Mouse (Mus musculus): ENCODE measurements around the gene Hoxa9. TPM values are rescaled to one million over a fixed set of nuclear protein-coding genes. Genes with fewer than 3 reads are reported as not detected.

Hoxa9 gene
- total and polyA plus RNA-seq, 2 experiments from 2014 or later, result not detected

DNA sequence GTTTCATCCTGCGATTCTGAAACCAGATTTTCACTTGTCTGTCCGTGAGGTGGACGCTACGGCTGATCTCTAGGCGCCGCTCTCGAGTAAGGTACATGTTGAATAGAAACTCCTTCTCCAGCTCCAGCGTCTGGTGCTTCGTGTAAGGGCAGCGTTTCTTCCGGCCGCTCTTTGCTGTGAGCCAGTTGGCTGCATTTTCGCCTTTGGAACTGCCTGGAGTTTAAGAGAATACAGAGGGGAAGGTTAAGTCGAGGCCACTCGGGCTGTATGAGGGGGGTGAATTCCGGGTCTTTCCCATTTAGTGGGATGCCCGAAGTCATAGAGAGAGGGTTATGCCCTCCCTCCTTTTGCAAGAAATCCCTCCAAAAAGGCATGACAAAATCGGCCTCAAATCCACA, 1.7 kb upstream of the Hoxa9 start:
- Histone ChIP-seq H3K4me1 (ENCODE audit: insufficient read depth, low read length) (no peaks in the 10 kb centered on the region), H3K27me3 (ENCODE audit: insufficient read depth, low read length) (peaks cover 93% of the 10 kb centered on the region), H3K4me3 (ENCODE audit: low read depth, low read length) (no peak overlapping the region), H3K36me3 (ENCODE audit: insufficient read depth, low read length) (no peaks in the 10 kb centered on the region), H3K9me3 (ENCODE audit: low read length) (no peaks in the 10 kb centered on the region), H3K4me2 (ENCODE audit: low read depth, low read length, poor library complexity, severe bottlenecking) (no peak overlapping the region), H3K9ac (replicated peaks; ENCODE audit: low read length, poor library complexity, severe bottlenecking) (no peak overlapping the region), H3K27ac (ENCODE audit: low read depth, low read length) (no peak overlapping the region)
- WGBS, result 2% methylated on average over 18 of the region's 18 CpGs
- TF ChIP-seq CTCF (IDR thresholded peaks at IDR 0.05), result no peak
- DNase-seq (ENCODE audit: low spot score) (no peak), ATAC-seq (ENCODE audit: low FRiP score) (no peak)

DNA sequence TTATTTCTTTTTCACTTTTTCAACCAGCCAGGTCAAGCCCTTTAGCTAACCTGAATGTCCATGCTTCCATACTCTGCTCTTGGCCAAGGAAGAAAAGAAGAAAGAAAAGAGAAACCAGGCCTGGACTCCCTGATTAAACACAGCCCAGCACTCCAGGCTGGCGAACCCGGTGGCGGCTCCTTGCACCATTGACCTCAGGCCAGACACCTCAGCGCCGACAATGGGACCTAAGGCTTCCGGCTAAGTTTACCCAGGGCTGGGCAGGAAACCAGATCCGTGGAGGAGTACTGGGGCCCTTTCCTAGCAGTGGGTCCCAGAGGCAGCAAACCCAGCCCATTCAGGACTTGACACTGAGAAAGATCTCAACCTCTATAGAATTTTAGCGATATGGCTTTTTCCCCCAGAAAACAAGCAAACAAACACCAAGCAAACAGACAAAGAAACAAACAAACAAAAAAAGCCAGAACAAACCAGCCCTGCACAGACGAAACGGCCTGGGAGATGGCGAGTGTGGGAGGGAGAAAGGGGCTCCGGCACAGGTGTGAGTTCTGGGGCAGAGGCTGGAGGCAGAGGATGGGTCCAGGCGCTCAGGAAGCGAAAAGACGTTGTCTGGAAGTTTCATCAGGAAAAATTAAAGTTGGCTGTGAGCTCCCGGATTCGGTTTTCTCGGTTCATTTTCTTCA, 1.1 kb upstream of the Hoxa9 start:
- Histone ChIP-seq H3K27ac (ENCODE audit: low read depth, low read length) (no peak overlapping the region), H3K9me3 (ENCODE audit: low read length) (no peaks in the 10 kb centered on the region), H3K4me3 (ENCODE audit: low read depth, low read length) (no peak overlapping the region), H3K27me3 (ENCODE audit: insufficient read depth, low read length) (peaks cover 93% of the 10 kb centered on the region), H3K4me1 (ENCODE audit: insufficient read depth, low read length) (no peaks in the 10 kb centered on the region), H3K9ac (replicated peaks; ENCODE audit: low read length, poor library complexity, severe bottlenecking) (no peak overlapping the region), H3K4me2 (ENCODE audit: low read depth, low read length, poor library complexity, severe bottlenecking) (no peak overlapping the region), H3K36me3 (ENCODE audit: insufficient read depth, low read length) (no peaks in the 10 kb centered on the region)
- WGBS, result 2% methylated on average over 18 of the region's 18 CpGs
- TF ChIP-seq CTCF (IDR thresholded peaks at IDR 0.05), result no peak
- DNase-seq (ENCODE audit: low spot score), result no peak
- ATAC-seq (ENCODE audit: low FRiP score), result no peak

GRCm38 (mm10) chr6:52229558-52230416, 1.1 kb downstream of the Hoxa9 start:
- H3K9ac ChIP-seq (replicated peaks; ENCODE audit: low read length, poor library complexity, severe bottlenecking), result no peak overlapping the region
- no peak for TF ChIP-seq CTCF (IDR thresholded peaks at IDR 0.05)
- H3K36me3 ChIP-seq (ENCODE audit: insufficient read depth, low read length), result no peaks in the 10 kb centered on the region
- H3K27me3 ChIP-seq (ENCODE audit: insufficient read depth, low read length), result peaks cover 90% of the 10 kb centered on the region
- WGBS, result 3% methylated on average over 43 of the region's 44 CpGs
- H3K4me1 ChIP-seq (ENCODE audit: insufficient read depth, low read length), result no peaks in the 10 kb centered on the region
- no peak for DNase-seq (ENCODE audit: low spot score)
- no peak overlapping the region for H3K4me2 ChIP-seq (ENCODE audit: low read depth, low read length, poor library complexity, severe bottlenecking)
- no peaks in the 10 kb centered on the region for H3K9me3 ChIP-seq (ENCODE audit: low read length)
- H3K27ac ChIP-seq (ENCODE audit: low read depth, low read length), result no peak overlapping the region
- no peak overlapping the region for H3K4me3 ChIP-seq (ENCODE audit: low read depth, low read length)
- ATAC-seq (ENCODE audit: low FRiP score), result no peak

DNA sequence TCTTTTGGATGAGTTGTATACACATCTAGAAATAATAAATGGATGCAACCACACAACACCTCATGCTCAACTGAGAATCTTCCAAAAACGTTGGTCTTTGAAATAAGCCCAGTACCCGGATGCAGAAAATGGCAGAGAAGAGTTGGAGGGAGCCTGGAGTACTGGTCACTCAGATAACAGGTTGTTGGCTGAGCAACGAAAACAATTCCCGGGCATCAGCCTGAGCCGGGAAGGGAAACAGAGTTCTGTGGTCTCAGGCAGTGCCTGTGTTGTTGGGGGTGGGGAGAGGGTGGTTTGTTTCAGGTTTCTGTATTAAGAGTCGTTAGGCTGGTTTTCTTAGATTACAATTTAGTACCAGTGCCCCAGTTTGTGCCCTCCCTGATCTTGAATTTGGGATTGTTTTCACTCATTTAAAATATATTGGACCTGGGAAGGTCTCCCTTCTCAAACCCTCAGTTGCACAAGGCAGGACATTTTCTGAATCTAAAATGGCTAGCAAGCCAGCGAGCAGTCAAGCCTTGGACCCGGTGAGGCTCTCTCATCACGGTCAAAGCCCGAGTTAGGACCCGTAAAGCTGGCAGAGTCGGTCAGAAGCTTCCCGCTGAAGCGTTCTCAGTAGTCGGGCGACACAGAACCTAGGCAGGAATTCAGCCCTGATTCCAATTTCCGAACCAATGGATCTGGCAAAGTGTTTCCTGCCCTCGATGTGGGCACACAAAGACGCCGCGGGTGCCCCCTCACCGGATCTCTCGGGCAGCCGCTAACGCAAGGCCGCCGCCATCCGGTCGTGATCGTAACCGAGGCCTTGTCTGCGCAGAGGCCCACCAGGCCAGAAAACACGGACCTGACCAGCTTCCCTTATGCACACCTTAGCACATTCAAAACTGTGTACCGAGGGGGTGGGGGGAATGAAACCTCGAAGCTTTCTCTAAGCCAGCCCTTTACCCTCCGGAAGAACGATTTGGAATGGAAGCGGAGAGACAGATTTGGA, 2.1 kb downstream of the Hoxa9 start:
- Histone ChIP-seq H3K4me2 (ENCODE audit: low read depth, low read length, poor library complexity, severe bottlenecking) (no peak overlapping the region), H3K36me3 (ENCODE audit: insufficient read depth, low read length) (no peaks in the 10 kb centered on the region), H3K4me1 (ENCODE audit: insufficient read depth, low read length) (no peaks in the 10 kb centered on the region), H3K9ac (replicated peaks; ENCODE audit: low read length, poor library complexity, severe bottlenecking) (no peak overlapping the region), H3K9me3 (ENCODE audit: low read length) (no peaks in the 10 kb centered on the region), H3K27ac (ENCODE audit: low read depth, low read length) (no peak overlapping the region), H3K4me3 (ENCODE audit: low read depth, low read length) (no peak overlapping the region), H3K27me3 (ENCODE audit: insufficient read depth, low read length) (peaks cover 90% of the 10 kb centered on the region)
- no peak for TF ChIP-seq CTCF (IDR thresholded peaks at IDR 0.05)
- DNase-seq (ENCODE audit: low spot score), result no peak
- no peak for ATAC-seq (ENCODE audit: low FRiP score)
- WGBS, result 2% methylated on average over 38 of the region's 38 CpGs

GRCm38 (mm10) chr6:52227470-52228222, 3.2 kb downstream of the Hoxa9 start:
- H3K36me3 ChIP-seq (ENCODE audit: insufficient read depth, low read length), result no peaks in the 10 kb centered on the region
- ATAC-seq (ENCODE audit: low FRiP score) (no peak), DNase-seq (ENCODE audit: low spot score) (no peak)
- H3K4me3 ChIP-seq (ENCODE audit: low read depth, low read length), result no peak overlapping the region
- no peak overlapping the region for H3K9ac ChIP-seq (replicated peaks; ENCODE audit: low read length, poor library complexity, severe bottlenecking)
- 3% methylated on average over 11 of the region's 11 CpGs for WGBS
- no peak for TF ChIP-seq CTCF (IDR thresholded peaks at IDR 0.05)
- H3K4me2 ChIP-seq (ENCODE audit: low read depth, low read length, poor library complexity, severe bottlenecking), result no peak overlapping the region
- no peaks in the 10 kb centered on the region for H3K9me3 ChIP-seq (ENCODE audit: low read length)
- H3K4me1 ChIP-seq (ENCODE audit: insufficient read depth, low read length), result no peaks in the 10 kb centered on the region
- H3K27ac ChIP-seq (ENCODE audit: low read depth, low read length), result no peak overlapping the region
- peaks cover 87% of the 10 kb centered on the region for H3K27me3 ChIP-seq (ENCODE audit: insufficient read depth, low read length)
